Mouse (Mus musculus) adrenal gland, postnatal 36 days (tissue): Measurements from ENCODE around the gene Parvg. TPM values are rescaled to one million over a fixed set of nuclear protein-coding genes. Genes with fewer than 3 reads are reported as not detected.

Experiments used
- DNase-seq, 2 experiments: peaks; one replicate each; pipeline ENCODE4 v3.0.0; 2021; ENCODE audit warnings: mixed read lengths in 1 of 2
- total RNA-seq, 2 experiments: library from RNA; stranded (reverse); gene quantifications; 2 replicates each; pipeline ENCODE4 v1.2.3; 2021

Parvg gene
- total RNA-seq, 2 experiments from 2014 or later: 3.0 to 3.3 TPM

DNA sequence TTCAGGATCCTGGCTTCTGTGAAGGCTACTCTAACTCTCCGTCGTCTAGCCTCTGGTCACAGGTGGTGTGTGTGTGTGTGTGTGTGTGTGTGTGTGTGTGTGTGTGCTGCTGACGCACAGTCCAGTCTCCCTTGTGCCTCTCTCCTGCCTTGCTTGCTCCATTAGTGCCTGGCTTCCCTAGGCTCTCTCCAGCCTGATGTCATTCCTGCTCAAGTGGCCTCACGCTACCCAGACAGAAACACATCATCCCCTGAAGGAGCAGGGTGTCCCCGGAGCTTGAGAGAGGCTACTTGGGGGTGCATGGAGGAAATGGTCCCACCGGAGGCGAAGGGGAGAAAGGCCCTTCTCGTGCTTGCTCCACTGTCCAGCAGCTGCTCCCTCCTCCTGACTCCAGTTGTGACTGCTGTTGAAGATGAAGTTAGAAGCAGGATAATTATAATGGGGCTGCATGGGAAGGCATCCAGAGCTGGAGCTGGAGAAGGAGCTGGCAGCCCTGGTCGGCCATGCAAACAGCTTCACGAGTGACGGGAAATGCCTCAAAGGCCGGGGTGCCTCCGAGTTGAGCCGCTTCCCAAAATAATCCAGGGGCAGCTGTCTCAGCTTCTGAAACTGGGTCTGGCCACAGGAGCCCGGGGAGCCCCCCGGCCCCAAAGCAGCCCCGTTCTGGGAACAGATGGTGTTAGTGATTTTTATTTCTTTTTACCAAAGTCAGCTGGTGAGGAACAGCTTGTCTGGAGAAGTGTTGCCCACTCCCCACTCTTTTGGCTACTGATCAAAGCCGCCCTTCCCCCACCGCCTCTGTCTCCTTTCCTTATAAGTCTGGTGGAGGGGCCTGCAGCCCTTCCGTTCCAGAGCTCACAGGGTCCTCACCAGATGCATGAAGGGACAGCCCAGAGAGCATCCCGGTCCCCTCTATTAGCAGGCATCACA is 28.4 kb downstream of the Parvg start:
- no peak for DNase-seq

DNA sequence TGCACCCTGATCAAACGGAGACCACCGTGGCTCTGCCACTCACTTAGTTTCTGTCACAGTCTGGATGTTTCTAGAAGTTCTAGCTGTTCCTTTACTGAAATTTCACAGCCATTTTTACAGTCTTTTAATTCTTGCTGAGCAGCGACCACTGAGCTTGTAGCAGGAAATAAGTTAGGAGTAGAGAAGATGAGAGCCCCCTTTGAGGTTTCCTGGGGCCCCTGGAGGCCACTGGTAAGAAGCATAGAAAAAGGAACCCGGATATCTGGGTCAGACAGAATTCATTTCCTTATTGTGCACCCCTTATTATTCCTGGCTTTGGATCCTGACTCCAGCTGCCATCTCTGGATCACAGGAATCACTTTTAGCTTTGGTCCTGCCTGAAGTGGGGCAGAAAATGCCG is 31.3 kb downstream of the Parvg start:
- no peak for DNase-seq

DNA sequence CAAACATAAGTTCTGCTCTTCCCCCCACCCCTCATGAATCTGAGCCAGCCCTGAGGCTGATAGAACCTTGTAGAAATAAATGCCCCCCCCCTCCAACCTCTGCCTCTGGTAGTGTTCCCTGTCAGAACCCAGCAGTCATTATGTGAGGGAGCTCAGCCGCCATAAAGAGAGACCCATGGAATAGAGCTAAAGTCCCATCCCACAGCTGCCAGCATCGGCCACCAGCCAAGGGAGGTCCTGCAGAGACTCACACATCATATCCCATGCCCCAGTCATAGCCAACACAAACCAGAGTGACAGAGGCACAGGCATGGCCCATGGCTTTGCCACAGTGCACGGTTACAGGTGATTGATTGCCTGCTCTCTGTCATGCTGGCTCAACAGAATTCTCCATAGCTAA is 40.9 kb downstream of the Parvg start:
- no peak for DNase-seq

DNA sequence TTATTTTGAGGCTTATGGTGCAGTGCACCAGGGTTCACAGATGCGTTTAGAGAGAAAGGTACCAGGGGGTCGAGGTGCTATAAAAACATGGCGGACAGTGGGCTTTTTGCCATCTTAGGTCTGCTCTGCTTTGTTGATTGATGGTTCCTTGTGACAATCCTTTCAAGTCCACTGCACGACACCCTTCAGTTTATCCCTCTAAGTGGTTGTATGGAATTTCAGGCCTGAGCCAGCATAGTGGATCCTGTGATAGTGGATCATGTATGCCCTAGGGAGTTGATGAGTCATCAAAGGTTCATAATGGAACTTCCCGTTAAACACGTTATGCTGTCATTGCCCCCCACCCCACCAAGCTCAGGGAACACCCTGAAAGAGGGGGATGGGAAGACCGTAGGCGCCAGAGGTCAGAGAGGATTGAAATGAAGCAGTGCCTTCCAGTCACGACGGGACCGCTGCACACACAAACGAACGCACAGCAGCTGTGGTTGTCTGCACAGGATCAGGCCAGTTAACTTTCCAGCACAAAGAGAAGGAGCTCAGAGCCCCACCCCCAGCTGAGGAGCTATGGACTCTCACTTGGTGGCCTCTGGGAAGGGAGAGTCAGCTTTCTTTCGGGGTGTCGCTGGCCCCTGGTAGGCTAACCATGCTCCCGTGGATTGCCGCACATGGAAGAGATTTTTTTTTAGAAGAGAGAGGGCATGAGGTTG is 42.0 kb downstream of the Parvg start:
- no peak for DNase-seq

DNA sequence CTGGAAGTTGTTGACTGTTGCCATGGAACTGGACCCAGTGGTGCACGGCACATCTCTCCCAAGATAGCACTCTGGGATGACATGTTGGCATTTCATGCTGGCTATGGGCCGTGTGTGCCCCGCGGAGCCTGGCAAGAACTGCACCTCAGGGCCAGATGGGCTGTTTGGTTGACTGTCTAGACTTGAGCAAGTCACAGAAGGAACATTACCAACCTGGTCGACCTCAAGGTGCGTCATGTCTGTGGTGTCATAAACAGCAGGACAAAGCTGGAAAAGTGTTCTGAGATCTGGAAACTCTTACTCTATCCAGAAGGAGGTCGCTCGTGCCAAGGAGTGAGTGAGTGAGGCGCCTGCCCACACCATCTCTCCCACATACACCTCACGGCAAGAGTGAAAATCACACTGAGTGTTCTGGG is 42.8 kb downstream of the Parvg start:
- no peak for DNase-seq

DNA sequence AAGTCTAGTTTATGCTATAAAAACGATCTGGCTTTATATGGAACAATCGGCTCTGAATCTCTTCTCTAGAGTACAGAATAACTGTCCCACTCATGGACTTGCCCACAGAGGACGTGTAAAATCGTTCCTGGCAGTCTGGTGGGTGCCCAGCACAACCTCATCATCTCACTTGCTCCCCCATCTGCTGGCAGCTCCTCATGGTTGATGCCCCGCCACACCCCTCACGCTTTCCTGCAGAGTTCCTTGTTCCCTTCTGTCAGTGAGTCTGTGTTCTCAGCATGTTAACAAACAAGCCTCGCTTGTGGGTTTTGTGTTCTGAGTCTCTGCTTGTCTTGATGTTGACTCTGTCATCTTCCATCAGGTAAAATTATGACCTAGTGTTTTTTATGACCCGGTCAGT is 43.6 kb downstream of the Parvg start:
- no peak for DNase-seq

DNA sequence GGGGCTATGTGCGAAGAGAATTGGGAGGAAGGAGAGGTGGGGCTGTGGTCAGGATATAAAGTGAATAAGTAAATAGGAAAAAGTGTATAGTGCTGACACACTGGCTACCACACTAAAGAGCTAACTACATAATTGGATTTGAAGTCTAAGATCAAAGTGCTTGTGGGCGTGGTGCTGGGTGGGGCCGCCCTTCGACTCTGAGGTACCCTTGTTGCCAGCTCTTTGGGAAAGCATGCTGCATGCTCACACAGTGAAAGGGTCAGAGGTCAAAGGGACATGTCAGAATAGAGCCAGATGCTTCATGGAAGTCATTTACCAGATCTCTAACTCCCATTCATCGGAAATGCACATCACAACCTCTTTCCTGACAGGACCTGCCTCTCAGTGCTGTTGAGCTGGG is 49.0 kb downstream of the Parvg start:
- no peak for DNase-seq

DNA sequence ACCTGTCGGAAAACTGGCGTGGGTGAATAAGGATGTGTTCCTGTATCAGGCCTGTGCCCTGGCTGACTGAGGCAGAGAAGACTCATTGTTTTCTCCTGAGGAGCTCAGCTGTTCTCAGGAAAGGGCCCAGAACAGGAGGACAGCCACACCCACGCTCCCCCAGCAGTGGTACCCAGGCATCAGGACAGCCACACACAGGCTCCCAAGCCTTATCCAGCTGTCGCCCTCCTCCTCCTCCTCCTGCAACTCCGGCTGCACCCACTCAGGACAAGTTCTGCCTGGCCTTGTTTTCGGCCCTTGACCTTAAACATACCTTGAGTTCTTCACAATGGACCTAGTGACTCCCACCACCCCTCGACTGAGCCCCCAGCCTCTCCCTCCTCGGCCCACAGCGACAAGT is 54.9 kb downstream of the Parvg start:
- DNase-seq: no peak

DNA sequence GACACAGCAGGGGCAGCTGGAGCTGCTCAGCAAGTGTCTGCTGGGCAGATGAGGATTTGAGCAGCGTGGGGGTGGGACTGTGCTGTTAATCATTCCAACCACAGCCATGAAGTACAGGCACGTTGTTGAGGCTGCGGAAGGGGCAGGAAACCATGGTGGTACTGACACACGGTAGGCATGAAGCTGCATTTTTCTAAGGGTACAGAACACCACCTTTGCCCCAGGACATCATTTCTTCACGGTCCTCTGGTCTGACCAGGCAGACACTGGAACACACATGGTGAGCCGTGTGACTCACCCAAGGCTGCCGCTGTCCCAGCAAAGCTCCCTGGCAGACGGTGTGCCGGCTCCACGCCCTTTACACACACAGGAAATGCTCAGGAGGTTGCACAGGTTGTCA is 56.4 kb downstream of the Parvg start:
- peak; percentile 43 to 47 for DNase-seq

DNA sequence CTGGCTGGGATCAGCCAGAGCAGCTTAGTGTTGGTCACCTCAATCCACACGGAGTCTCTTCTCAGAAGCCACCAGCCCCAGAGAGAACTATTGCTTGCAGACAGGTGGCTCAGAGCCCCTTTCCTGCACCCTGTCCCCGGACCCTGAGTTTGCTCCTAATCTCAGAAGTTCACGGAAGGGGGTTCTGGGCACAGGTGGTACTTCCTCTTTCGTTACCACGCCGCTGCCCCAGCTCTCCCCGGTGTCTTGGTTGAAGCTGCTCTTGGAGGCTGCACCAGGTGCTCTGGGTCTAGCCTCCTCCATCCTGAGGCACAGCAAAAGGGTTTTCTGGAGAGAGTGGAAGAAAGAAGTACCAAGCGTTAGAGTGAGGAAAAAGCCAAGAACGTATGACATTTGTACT is 60.2 kb downstream of the Parvg start:
- no peak for DNase-seq

DNA sequence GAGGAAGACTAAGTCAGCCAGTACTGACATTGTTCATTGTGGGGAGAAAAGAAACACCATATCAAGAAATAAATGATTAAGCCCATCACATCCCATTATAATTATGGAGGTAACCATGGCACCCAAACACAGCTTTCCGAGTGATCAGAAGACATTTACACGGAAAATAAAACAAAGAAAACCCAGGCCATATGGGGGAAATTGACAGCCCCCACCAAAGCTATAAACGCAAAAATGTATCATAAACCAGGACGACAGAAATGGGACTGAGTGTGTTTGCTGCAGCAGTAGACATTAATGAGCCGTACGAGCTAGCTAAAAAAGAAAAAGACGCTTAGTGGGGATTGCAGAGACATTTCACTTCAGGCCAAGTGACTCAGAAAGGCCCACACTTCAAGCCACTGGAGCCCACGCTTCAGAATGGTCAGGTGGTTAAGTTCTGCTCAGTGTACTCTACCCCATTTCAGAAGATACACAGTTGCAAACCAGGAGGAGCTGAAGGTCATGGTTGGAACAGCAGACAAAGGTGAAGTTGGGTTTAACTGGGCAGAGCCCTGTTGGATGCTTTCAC is 62.3 kb downstream of the Parvg start:
- no peak for DNase-seq

DNA sequence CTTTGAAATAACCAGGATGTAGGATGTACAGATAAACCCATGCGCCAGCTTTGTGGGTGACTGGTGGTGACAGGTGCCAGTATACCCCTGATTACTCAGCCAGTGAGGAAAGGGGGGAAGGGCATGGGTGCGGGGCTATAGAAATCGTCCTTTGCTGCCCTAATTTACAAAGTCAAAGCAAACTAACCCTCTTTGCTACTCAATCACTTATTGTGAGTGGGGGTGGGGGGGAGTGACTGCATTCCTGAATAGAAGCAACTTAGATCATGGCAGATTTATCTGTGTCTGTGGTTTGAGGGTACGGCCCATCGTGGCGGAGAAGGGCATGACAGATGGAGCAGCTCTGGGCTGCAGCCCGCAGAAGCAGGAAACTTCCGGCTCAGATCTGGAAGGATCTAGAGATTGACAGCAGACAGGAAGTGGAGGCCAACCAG is 64.9 kb downstream of the Parvg start:
- DNase-seq: no peak

DNA sequence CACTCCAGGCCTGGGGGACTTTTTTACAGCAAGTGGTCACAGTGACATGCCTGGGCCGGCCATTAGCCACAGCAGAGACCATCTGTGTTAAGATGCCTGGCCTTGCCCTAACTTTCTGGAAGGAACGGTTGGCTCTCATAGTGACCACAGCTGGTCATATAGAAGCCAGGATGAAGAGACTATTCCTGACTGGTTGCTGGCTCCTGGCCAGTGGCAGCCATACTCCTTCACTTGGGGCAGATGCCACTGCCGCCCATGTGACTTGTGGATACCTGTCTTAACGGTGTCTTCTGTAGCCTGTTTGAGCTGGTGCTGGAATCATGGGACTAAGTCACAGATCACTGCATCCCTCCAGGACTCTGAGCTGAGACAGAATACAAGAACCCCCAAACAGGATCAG is 68.3 kb downstream of the Parvg start:
- no peak for DNase-seq

Other genes starting within 250 kb of the Parvg start
- 1 to 10 TPM; 2.7 to 3.7 TPM for gene Sult4a1, start 218.3 kb upstream of the Parvg start, total RNA-seq
- gene Pnpla5, start 200.9 kb upstream of the Parvg start, total RNA-seq: under 1 TPM in 1 of 2 experiments, not detected in 1; 0.23 TPM
- gene Pnpla3, start 156.2 kb upstream of the Parvg start, total RNA-seq: 100 to 1,000 TPM in 1 of 2 experiments, 10 to 100 TPM in 1; 30.7 to 111 TPM
- gene Samm50, start 131.8 kb upstream of the Parvg start, total RNA-seq: 100 to 1,000 TPM; 150 to 151 TPM
- gene Parvb, start 92.0 kb upstream of the Parvg start, total RNA-seq: 10 to 100 TPM; 18.0 to 24.1 TPM
- gene Shisal1, start 123.1 kb downstream of the Parvg start, total RNA-seq: 1 to 10 TPM in 1 of 2 experiments, under 1 TPM in 1; 0.63 to 1.1 TPM
- gene Rtl6, start 233.8 kb downstream of the Parvg start, total RNA-seq: 1 to 10 TPM; 4.1 to 7.1 TPM